Mouse (Mus musculus) testis, adult 2 months (tissue): Measurements from ENCODE around the gene Rell1.

Experiments
- CTCF ChIP-seq: fragments of 200-500 bp; IDR thresholded peaks from 2 replicates; pipeline ENCODE4 v1.5.1; 2012; ENCODE audit warnings: low read depth, mild to moderate bottlenecking, inconsistent platforms, low read length, moderate library complexity; ENCODE audit not compliant: control insufficient read depth, insufficient read depth, insufficient replicate concordance
- POLR2A ChIP-seq: fragments of 200-500 bp; IDR thresholded peaks from 2 replicates; pipeline ENCODE4 v1.6.1; 2012; ENCODE audit warnings: low read depth, mild to moderate bottlenecking, inconsistent platforms, low read length, moderate library complexity; ENCODE audit not compliant: control insufficient read depth

GRCm38 (mm10) chr5:63958963-63959708, 9.6 kb downstream of the Rell1 start:
- TF ChIP-seq CTCF: no peak
- TF ChIP-seq POLR2A: no peak
